In the genomic region with DNA sequence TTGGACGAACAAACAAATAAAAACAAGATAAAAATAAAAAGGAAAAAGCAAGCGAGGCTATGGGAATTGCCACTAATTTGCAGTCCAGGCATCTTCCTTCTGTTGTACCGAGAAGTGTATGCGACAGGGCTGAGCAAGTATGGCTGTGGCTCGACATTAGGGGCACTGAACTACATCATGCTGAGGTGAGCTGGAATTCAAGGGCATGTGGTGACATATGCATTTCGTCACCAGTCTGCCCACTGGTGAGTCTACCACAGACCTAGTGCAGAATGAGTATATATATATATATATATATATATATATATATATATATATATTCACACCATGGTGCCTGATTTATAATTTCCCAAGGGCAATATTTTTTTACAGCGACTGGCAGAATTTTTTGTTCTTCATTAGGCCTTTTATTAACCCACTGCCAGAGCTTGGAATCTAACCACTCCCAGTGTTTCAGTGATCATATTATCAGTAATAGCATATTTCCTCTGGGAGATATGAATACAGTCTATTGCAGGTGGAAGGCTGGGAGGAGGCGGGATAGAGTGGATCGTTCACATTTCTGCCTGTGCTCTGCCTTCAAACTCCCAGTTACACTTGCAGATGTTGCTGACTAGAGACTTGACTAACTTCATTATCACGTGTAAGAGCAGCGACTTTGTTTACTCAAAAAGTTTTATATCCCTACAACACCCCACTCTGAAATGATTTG, we compare ENCODE assay signal across 24 mouse cellular contexts.
A peak's percentile ranks its signal among the peaks of the same experiment; 100 is the strongest.
DNase-seq lines count a peak whose midpoint lies in the region; ATAC-seq lines count a peak whose summit lies in the region.
"Had no signal": no experiment of that assay in that cellular context is flagged by ENCODE, and none has a peak within 500 bp of the region (broad histone marks: within the 10 kb centered on the region; RNA-seq: fewer than 3 reads in every experiment).

No protein-coding gene starts in this region.

- 0 out of 2 replicates have a peak, but pooled peaks have one; percentile 37 for ATAC-seq in midbrain, embryonic 14.5 days (ENCODE audit: low FRiP score, low TSS enrichment)
- ATAC-seq in midbrain, embryonic 11.5 days (ENCODE audit: low FRiP score) = no peak
- peak; percentile 63; the same call in 1 of the 2 replicates for ATAC-seq in neural tube, embryonic 13.5 days (ENCODE audit: low read depth)
- no peak for ATAC-seq in CD4-positive, CD25-positive, alpha-beta regulatory T cell, adult 4 months
- ATAC-seq: forebrain, embryonic 14.5 days had no signal

- no peak overlapping the region for H3K4me2 ChIP-seq in midbrain, embryonic 14.5 days (ENCODE audit: low read length)
- no peak overlapping the region for H3K4me2 ChIP-seq in midbrain, embryonic 11.5 days
- no peak overlapping the region for H3K4me2 ChIP-seq in neural tube, embryonic 13.5 days
- H3K4me2 ChIP-seq: embryonic facial prominence, embryonic 13.5 days; embryonic facial prominence, embryonic 15.5 days; forebrain, embryonic 12.5 days had no signal

- H3K4me1 ChIP-seq in midbrain, embryonic 14.5 days (ENCODE audit: control insufficient read depth, insufficient read depth, low read length) = no peaks in the 10 kb centered on the region
- no peaks in the 10 kb centered on the region for H3K4me1 ChIP-seq in midbrain, embryonic 11.5 days (ENCODE audit: control insufficient read depth, insufficient read depth, low read length)
- H3K4me1 ChIP-seq in neural tube, embryonic 13.5 days (replicated peaks) = no peaks in the 10 kb centered on the region
- H3K4me1 ChIP-seq: embryonic facial prominence, embryonic 13.5 days; embryonic facial prominence, embryonic 15.5 days; forebrain, embryonic 10.5 days; forebrain, embryonic 12.5 days had no signal

- 93% methylated on average over 11 of the region's 11 CpGs for WGBS in midbrain, embryonic 14.5 days
- 88% methylated on average over 11 of the region's 11 CpGs for WGBS in midbrain, embryonic 11.5 days
- WGBS in neural tube, embryonic 13.5 days = 81% methylated on average over 11 of the region's 11 CpGs

- no peak overlapping the region for H3K4me3 ChIP-seq in midbrain, embryonic 14.5 days (replicated peaks; ENCODE audit: low read depth, low read length)
- H3K4me3 ChIP-seq in midbrain, embryonic 11.5 days (ENCODE audit: low read depth, low read length) = no peak overlapping the region
- H3K4me3 ChIP-seq in neural tube, embryonic 13.5 days = no peak overlapping the region
- H3K4me3 ChIP-seq: embryonic facial prominence, embryonic 13.5 days; embryonic facial prominence, embryonic 15.5 days; erythroblast, embryonic 14.5 days; forebrain, embryonic 10.5 days; forebrain, embryonic 12.5 days had no signal

- no peaks in the 10 kb centered on the region for H3K27me3 ChIP-seq in midbrain, embryonic 14.5 days (ENCODE audit: control insufficient read depth, insufficient read depth, low read length)
- H3K27me3 ChIP-seq in midbrain, embryonic 11.5 days (ENCODE audit: control insufficient read depth, insufficient read depth, low read length) = no peaks in the 10 kb centered on the region
- H3K27me3 ChIP-seq in neural tube, embryonic 13.5 days = no peaks in the 10 kb centered on the region
- H3K27me3 ChIP-seq: embryonic facial prominence, embryonic 13.5 days; embryonic facial prominence, embryonic 15.5 days; forebrain, embryonic 12.5 days had no signal

- no peaks in the 10 kb centered on the region for H3K36me3 ChIP-seq in midbrain, embryonic 14.5 days (ENCODE audit: control insufficient read depth, insufficient read depth, low read length)
- H3K36me3 ChIP-seq in midbrain, embryonic 11.5 days (ENCODE audit: control insufficient read depth, insufficient read depth, low read length) = no peaks in the 10 kb centered on the region
- no peaks in the 10 kb centered on the region for H3K36me3 ChIP-seq in neural tube, embryonic 13.5 days
- H3K36me3 ChIP-seq: embryonic facial prominence, embryonic 13.5 days; embryonic facial prominence, embryonic 15.5 days; forebrain, embryonic 10.5 days; forebrain, embryonic 12.5 days had no signal

- H3K9me3 ChIP-seq in midbrain, embryonic 14.5 days (ENCODE audit: control insufficient read depth, low read length) = no peaks in the 10 kb centered on the region
- H3K9me3 ChIP-seq in midbrain, embryonic 11.5 days (ENCODE audit: control insufficient read depth, low read length) = no peaks in the 10 kb centered on the region
- H3K9me3 ChIP-seq in neural tube, embryonic 13.5 days = no peaks in the 10 kb centered on the region
- H3K9me3 ChIP-seq: embryonic facial prominence, embryonic 13.5 days; embryonic facial prominence, embryonic 15.5 days; forebrain, embryonic 10.5 days; forebrain, embryonic 12.5 days had no signal

- no peak overlapping the region for H3K27ac ChIP-seq in midbrain, embryonic 14.5 days (replicated peaks; ENCODE audit: low read depth, low read length)
- no peak overlapping the region for H3K27ac ChIP-seq in midbrain, embryonic 11.5 days (ENCODE audit: low read depth, low read length)
- H3K27ac ChIP-seq in neural tube, embryonic 13.5 days (replicated peaks) = no peak overlapping the region
- H3K27ac ChIP-seq: embryonic facial prominence, embryonic 13.5 days; embryonic facial prominence, embryonic 15.5 days; forebrain, embryonic 10.5 days; forebrain, embryonic 12.5 days had no signal

- intact Hi-C loops in heart, postnatal 10 days (cut with DNase I) = no loop called here

- no peak overlapping the region for H3K9ac ChIP-seq in midbrain, embryonic 14.5 days (replicated peaks; ENCODE audit: low read length)
- no peak overlapping the region for H3K9ac ChIP-seq in midbrain, embryonic 11.5 days (ENCODE audit: low read length)
- no peak overlapping the region for H3K9ac ChIP-seq in neural tube, embryonic 13.5 days
- H3K9ac ChIP-seq: embryonic facial prominence, embryonic 13.5 days; embryonic facial prominence, embryonic 15.5 days; forebrain, embryonic 12.5 days had no signal

- peak; percentile 33 for DNase-seq in heart, adult 11 months
- DNase-seq in heart, postnatal 10 days = no peak
- DNase-seq in midbrain, embryonic 14.5 days = no peak
- DNase-seq in midbrain, embryonic 11.5 days (ENCODE audit: low spot score, missing footprints) = no peak
- DNase-seq in neural tube, embryonic 10.5 days (ENCODE audit: extremely low spot score, low spot score) = no peak
- DNase-seq: adrenal gland, adult 2 months; adrenal gland, postnatal 10 days; adrenal gland, postnatal 25 days; B cell, adult 2 months; cerebellum, adult 11 months; cerebellum, adult 18-20 months; cerebellum, adult 8-10 months; cerebellum, adult 9-11 months; cerebellum, postnatal 14 days; cerebellum, postnatal 36 days; embryo, embryonic 11 days had no signal

Comparison
In these comparisons a context has a peak if more than half of its experiments do, and no peak if none do; other contexts are left out.
1. ATAC-seq: peak in midbrain, embryonic 14.5 days (single experiment) and neural tube, embryonic 13.5 days (single experiment); none in midbrain, embryonic 11.5 days (single experiment) and CD4-positive, CD25-positive, alpha-beta regulatory T cell, adult 4 months (single experiment).